15 mouse cellular contexts compared by ENCODE assay signal in genomic region chr8:92008616-92009610, GRCm38 (mm10).
A peak's percentile ranks its signal among the peaks of the same experiment; 100 is the strongest.
DNase-seq lines count a peak whose midpoint lies in the region; ATAC-seq lines count a peak whose summit lies in the region.
"Had no signal": no experiment of that assay in that cellular context is flagged by ENCODE, and none has a peak within 500 bp of the region (broad histone marks: within the 10 kb centered on the region; RNA-seq: fewer than 3 reads in every experiment).

No protein-coding gene starts in this region.

- ATAC-seq in heart, embryonic 11.5 days (replicated peaks; ENCODE audit: insufficient number of reproducible peaks, low FRiP score, low TSS enrichment): no peak
- ATAC-seq: midbrain, embryonic 13.5 days had no signal

- no peaks in the 10 kb centered on the region for H3K36me3 ChIP-seq in heart, embryonic 11.5 days (ENCODE audit: control insufficient read depth, insufficient read depth, low read length)
- H3K36me3 ChIP-seq: embryonic facial prominence, embryonic 10.5 days; hindbrain, embryonic 15.5 days; midbrain, embryonic 13.5 days; stomach, embryonic 15.5 days had no signal

- no peak overlapping the region for H3K4me3 ChIP-seq in heart, embryonic 11.5 days (ENCODE audit: low read depth, low read length)
- no peak overlapping the region for H3K4me3 ChIP-seq in brown adipose tissue, adult 24 weeks (ENCODE audit: insufficient read depth, low read depth, low read length)
- H3K4me3 ChIP-seq: embryonic facial prominence, embryonic 10.5 days; hindbrain, embryonic 15.5 days; midbrain, embryonic 13.5 days; stomach, embryonic 15.5 days had no signal

- H3K9ac ChIP-seq in heart, embryonic 11.5 days (ENCODE audit: low read depth, low read length): no peak overlapping the region
- H3K9ac ChIP-seq: hindbrain, embryonic 15.5 days; midbrain, embryonic 13.5 days; stomach, embryonic 15.5 days had no signal

- no peaks in the 10 kb centered on the region for H3K9me3 ChIP-seq in heart, embryonic 11.5 days (replicated peaks; ENCODE audit: control insufficient read depth, low read length)
- H3K9me3 ChIP-seq: embryonic facial prominence, embryonic 10.5 days; hindbrain, embryonic 15.5 days; midbrain, embryonic 13.5 days; stomach, embryonic 15.5 days had no signal

- intact Hi-C loops in heart, postnatal 25 days (cut with DNase I): loop anchor here (5.0 kb wide), 1 partner anchor 42 kb away; no protein-coding TSS in a partner anchor
- intact Hi-C loops in left cerebral cortex, postnatal 4 days (cut with DNase I): no loop called here

- H3K4me1 ChIP-seq in heart, embryonic 11.5 days (ENCODE audit: control insufficient read depth, insufficient read depth, low read length): no peaks in the 10 kb centered on the region
- H3K4me1 ChIP-seq in brown adipose tissue, adult 24 weeks (ENCODE audit: control insufficient read depth, insufficient read depth, insufficient read length, low read length): peaks cover 18% of the 10 kb centered on the region
- H3K4me1 ChIP-seq: hindbrain, embryonic 15.5 days; midbrain, embryonic 13.5 days; stomach, embryonic 15.5 days had no signal

- peak; percentile 54 to 75 for DNase-seq in heart, adult 9 months (ENCODE audit: low spot score in 2 of 2)
- peak; percentile 14 for DNase-seq in heart, postnatal 25 days (ENCODE audit: low spot score)
- DNase-seq in kidney, postnatal 25 days: peak; percentile 49 to 77
- no peak for DNase-seq in left cerebral cortex, postnatal 4 days
- no peak for DNase-seq in urinary bladder, postnatal 10 days (ENCODE audit: low spot score)
- DNase-seq: cerebellum, adult 2 months; layer of hippocampus, postnatal 36 days had no signal

- H3K27me3 ChIP-seq in heart, embryonic 11.5 days (ENCODE audit: control insufficient read depth, insufficient read depth, low read length): 0 out of 2 replicates have a peak, but pooled peaks cover 2% of the 10 kb centered on the region
- H3K27me3 ChIP-seq: CH12.LX; hindbrain, embryonic 15.5 days; stomach, embryonic 15.5 days had no signal

- no peak overlapping the region for H3K27ac ChIP-seq in heart, embryonic 11.5 days (ENCODE audit: low read depth, low read length)
- H3K27ac ChIP-seq in brown adipose tissue, adult 24 weeks (replicated peaks; ENCODE audit: low read depth, low read length): peak overlapping the region; percentile 98
- H3K27ac ChIP-seq: embryonic facial prominence, embryonic 10.5 days; hindbrain, embryonic 15.5 days; macrophage; midbrain, embryonic 13.5 days; stomach, embryonic 15.5 days had no signal

- 79% methylated on average over 14 of the region's 14 CpGs for WGBS in heart, embryonic 11.5 days (ENCODE audit: insufficient replicate concordance)

- H3K4me2 ChIP-seq in heart, embryonic 11.5 days: no peak overlapping the region
- H3K4me2 ChIP-seq: hindbrain, embryonic 15.5 days; midbrain, embryonic 13.5 days; stomach, embryonic 15.5 days had no signal

Comparison
In these comparisons a context has a peak if more than half of its experiments do, and no peak if none do; other contexts are left out.
1. DNase-seq: peak in heart, adult 9 months (2 of 2), heart, postnatal 25 days (single experiment) and kidney, postnatal 25 days (2 of 2); none in left cerebral cortex, postnatal 4 days (single experiment) and urinary bladder, postnatal 10 days (single experiment).